Mouse (Mus musculus) layer of hippocampus, adult 2 months (tissue): ENCODE results near the gene Bag2. TPM values are rescaled to one million over a fixed set of nuclear protein-coding genes. Genes with fewer than 3 reads are reported as not detected.

Experiments
- DNase-seq, 2 experiments: peaks; one replicate each; pipeline ENCODE4 v3.0.0; 2022; ENCODE audit warnings: low spot score in 2 of 2
- H3K27ac ChIP-seq: fragments of 200-600 bp; 2 replicates; pipeline ENCODE4 v1.8.1; 2022
- H3K4me3 ChIP-seq: fragments of 200-600 bp; 2 replicates; pipeline ENCODE4 v1.8.1; 2022; ENCODE audit warnings: mild to moderate bottlenecking
- CTCF ChIP-seq: fragments of 200-600 bp; conservative IDR thresholded peaks from 2 replicates; pipeline ENCODE4 v1.8.1; 2022; ENCODE audit warnings: antibody characterized with exemption, mild to moderate bottlenecking, moderate library complexity
- total RNA-seq, 2 experiments: library from RNA; stranded (reverse); gene quantifications; 2 replicates each; pipeline ENCODE4 v1.2.3; 2021

The Bag2 gene
- total RNA-seq, 2 experiments from 2014 or later, result 9.8 to 10.1 TPM

DNA sequence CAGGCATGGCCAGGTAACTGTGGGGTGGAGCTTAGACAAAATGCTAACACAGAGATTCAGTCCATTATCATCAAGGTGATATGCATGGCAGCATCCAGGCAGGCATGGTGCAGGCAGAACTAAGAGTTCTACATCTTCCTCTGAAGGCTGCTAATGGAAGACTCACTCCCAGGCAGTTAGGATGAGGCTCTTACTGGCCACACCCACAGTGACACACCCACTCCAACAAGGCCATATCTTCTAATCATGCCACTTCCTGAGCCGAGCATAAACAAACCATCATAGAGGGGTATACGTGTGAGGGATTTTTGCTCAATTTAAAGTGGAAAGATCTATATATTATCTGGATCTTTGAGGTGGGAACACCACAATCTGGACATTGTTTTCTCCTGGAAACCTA, 48.0 kb downstream of the Bag2 start:
- no peak for DNase-seq
- H3K4me3 ChIP-seq, result no peak overlapping the region
- TF ChIP-seq CTCF, result no peak

DNA sequence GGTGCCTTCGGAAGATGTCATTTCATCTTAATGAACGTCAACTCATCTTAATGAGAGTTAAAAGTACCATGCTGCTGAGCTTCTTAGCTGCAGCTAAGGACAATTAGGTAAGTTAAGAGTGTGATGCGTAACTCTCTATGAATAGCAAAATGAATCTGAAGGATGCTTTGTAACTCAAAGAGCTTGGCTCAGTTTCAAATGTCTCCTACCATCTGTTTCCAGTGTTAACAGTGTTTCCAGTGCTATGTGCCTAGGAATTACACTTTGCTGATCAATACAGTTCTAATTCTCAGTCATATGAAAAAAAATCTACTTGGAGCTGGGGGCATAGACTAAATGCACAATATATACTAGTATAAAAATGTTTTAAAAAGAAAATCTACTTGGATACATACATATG, 56.4 kb downstream of the Bag2 start:
- DNase-seq, result peak; percentile 10 to 50
- no peak for TF ChIP-seq CTCF
- no peak overlapping the region for H3K27ac ChIP-seq
- no peak overlapping the region for H3K4me3 ChIP-seq

More for the DNA sequence above, 48.0 kb downstream of the Bag2 start:
- no peak overlapping the region for H3K27ac ChIP-seq

DNA sequence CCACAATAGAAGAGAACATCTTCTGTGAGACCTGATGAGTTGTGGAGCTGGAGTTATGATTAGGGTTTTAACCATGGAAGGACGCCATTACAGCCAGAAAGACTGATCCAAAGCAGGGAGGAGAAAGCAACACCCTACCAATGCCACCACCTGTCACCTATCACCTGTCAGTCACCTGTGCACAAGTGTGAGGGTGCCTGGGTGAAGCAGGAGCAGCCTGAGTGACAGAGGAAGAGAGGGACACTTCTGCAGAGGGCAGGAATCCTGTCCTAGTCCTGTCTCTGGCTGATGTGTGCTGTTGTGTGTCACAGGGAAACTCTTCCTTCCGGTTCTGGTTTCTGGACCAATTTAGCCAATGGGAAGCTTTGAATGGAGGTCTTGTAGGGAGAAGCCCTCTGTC, 61.6 kb downstream of the Bag2 start:
- Histone ChIP-seq H3K4me3 (no peak overlapping the region), H3K27ac (no peak overlapping the region)
- no peak for TF ChIP-seq CTCF
- no peak for DNase-seq

Other genes starting within 250 kb of the Bag2 start
- gene Prim2, start 88.0 kb downstream of the Bag2 start, total RNA-seq, result 1 to 10 TPM; 5.5 to 5.8 TPM
- 10 to 100 TPM; 22.6 to 28.4 TPM for gene Rab23, start 37.9 kb downstream of the Bag2 start, total RNA-seq
- 10 to 100 TPM; 51.5 to 57.1 TPM for gene Zfp451, start 56.8 kb upstream of the Bag2 start, total RNA-seq
- gene Bend6, start 150.0 kb upstream of the Bag2 start, total RNA-seq, result 10 to 100 TPM; 71.7 to 72.1 TPM
- gene Dst, start 150.4 kb upstream of the Bag2 start, total RNA-seq, result 100 to 1,000 TPM; 206 to 207 TPM